Mouse (Mus musculus): ENCODE measurements at regions not wholly inside any gene's neighbourhood (a gene's known extent, or its start where the extent isn't known, plus 50 kb on each side); places are given as distances from the start of the nearest gene placed in this dataset.
A peak's percentile ranks its signal among the peaks of the same experiment; 100 is the strongest.

GRCm38 (mm10) chr10:83819266-83819949, 96.7 kb downstream of the 1500009L16Rik start:
- DNase-seq: peak; percentile 63

GRCm38 (mm10) chr10:83819950-83820275, 97.2 kb downstream of the 1500009L16Rik start:
- no peak for DNase-seq

- no peak for DNase-seq
Observed at GRCm38 (mm10) chr10:83821089-83821488, 98.4 kb downstream of the 1500009L16Rik start.

GRCm38 (mm10) chr10:83826105-83826504, 103.4 kb downstream of the 1500009L16Rik start:
- no peak for DNase-seq

- no peak for DNase-seq
Observed at GRCm38 (mm10) chr10:83836351-83836750, 113.7 kb downstream of the 1500009L16Rik start.

- DNase-seq: no peak
Observed at GRCm38 (mm10) chr10:83840226-83840625, 117.6 kb downstream of the 1500009L16Rik start.

- DNase-seq: no peak
Observed at GRCm38 (mm10) chr10:83850881-83851280, 128.2 kb downstream of the 1500009L16Rik start.

- no peak for DNase-seq
Observed at GRCm38 (mm10) chr10:83852194-83852593, 129.5 kb downstream of the 1500009L16Rik start.

GRCm38 (mm10) chr10:83852806-83853205, 130.1 kb downstream of the 1500009L16Rik start:
- DNase-seq: no peak

- peak; percentile 5 for DNase-seq
Observed at GRCm38 (mm10) chr10:83857794-83858442, 135.3 kb downstream of the 1500009L16Rik start.

- no peak for DNase-seq
Observed at GRCm38 (mm10) chr10:83858689-83859088, 136.0 kb downstream of the 1500009L16Rik start.

GRCm38 (mm10) chr10:83859633-83860032, 137.0 kb downstream of the 1500009L16Rik start:
- no peak for DNase-seq

- DNase-seq: no peak
Observed at GRCm38 (mm10) chr10:83861574-83862190, 139.0 kb downstream of the 1500009L16Rik start.

GRCm38 (mm10) chr10:83864591-83864990, 141.9 kb downstream of the 1500009L16Rik start:
- DNase-seq: no peak

- DNase-seq: no peak
Observed at GRCm38 (mm10) chr10:83865929-83866328, 143.3 kb downstream of the 1500009L16Rik start.

- no peak for DNase-seq
Observed at GRCm38 (mm10) chr10:83871736-83872400, 149.2 kb downstream of the 1500009L16Rik start.

GRCm38 (mm10) chr10:83878745-83879144, 156.1 kb downstream of the 1500009L16Rik start:
- no peak for DNase-seq

GRCm38 (mm10) chr10:83882119-83882890, 159.6 kb downstream of the 1500009L16Rik start:
- no peak for DNase-seq

GRCm38 (mm10) chr10:83882891-83883185, 160.2 kb downstream of the 1500009L16Rik start:
- DNase-seq: no peak

GRCm38 (mm10) chr10:83884553-83884952, 161.9 kb downstream of the 1500009L16Rik start:
- no peak for DNase-seq

- no peak for DNase-seq
Observed at GRCm38 (mm10) chr10:83888587-83888986, 165.9 kb downstream of the 1500009L16Rik start.

- no peak for DNase-seq
Observed at GRCm38 (mm10) chr10:83895741-83896150, 173.1 kb downstream of the 1500009L16Rik start.

- DNase-seq: no peak
Observed at GRCm38 (mm10) chr10:83896160-83896559, 173.5 kb downstream of the 1500009L16Rik start.

Measured in liver (tissue).